26 mouse cellular contexts compared by ENCODE assay signal in genomic region chr4:63675128-63675527, GRCm38 (mm10). TPM values are rescaled to one million over a fixed set of nuclear protein-coding genes. Genes with fewer than 3 reads are reported as not detected.
DNase-seq lines count a peak whose midpoint lies in the region; ATAC-seq lines count a peak whose summit lies in the region.
"Had no signal": no experiment of that assay in that cellular context is flagged by ENCODE, and none has a peak within 500 bp of the region (broad histone marks: within the 10 kb centered on the region; RNA-seq: fewer than 3 reads in every experiment).

No protein-coding gene starts in this region.

- peak; percentile 82 for ATAC-seq in common myeloid progenitor, adult 5-6 weeks (replicated peaks; ENCODE audit: low read depth, poor library complexity, severe bottlenecking)
- peak; percentile 54 for ATAC-seq in megakaryocyte, adult 5-6 weeks (ENCODE audit: poor library complexity, severe bottlenecking)
- no peak for ATAC-seq in erythroblast, adult 5-6 weeks (replicated peaks; ENCODE audit: low FRiP score, poor library complexity, severe bottlenecking)
- ATAC-seq: CD4-positive, CD25-positive, alpha-beta regulatory T cell, adult 4 months; forebrain, embryonic 13.5 days; forebrain, embryonic 16.5 days; intestine, postnatal 0 days; Patski had no signal

- DNase-seq in heart, adult 11 months: peak; percentile 18
- no peak for DNase-seq in heart, adult 9 months (ENCODE audit: low spot score in 2 of 2)
- no peak for DNase-seq in B cell, adult 2 months
- DNase-seq: adrenal gland, adult 2 months; adrenal gland, postnatal 14 days; cerebellum, adult 11 months; cerebellum, adult 2 months; cerebellum, adult 9-11 months; cerebellum, postnatal 25 days; embryo, embryonic 11 days; gastrocnemius, postnatal 10 days; gastrocnemius, postnatal 36 days; heart, adult 18-20 months; heart, postnatal 14 days; heart, postnatal 4 days had no signal

RNA-seq across cellular contexts. Expression of gene Gm11214, which starts 11.9 kb away (rescaled TPM):
- not detected in 2 replicates for total RNA-seq in common myeloid progenitor, adult 5-6 weeks (2017)
- not detected in 2 replicates for total RNA-seq in megakaryocyte, adult 5-6 weeks (2015)
- not detected in 2 replicates for total RNA-seq in megakaryocyte, adult 5-6 weeks (2017)
- not detected in 2 replicates for total RNA-seq in erythroblast, adult 5-6 weeks (2015; ENCODE audit: low replicate concordance)
- not detected in 2 replicates for total RNA-seq in erythroblast, adult 5-6 weeks (2017; ENCODE audit: low replicate concordance)
- total RNA-seq: adrenal gland, adult 2 months; adrenal gland, postnatal 14 days; adrenal gland, postnatal 4 days; ES-E14; gastrocnemius, adult 18-20 months; gastrocnemius, postnatal 10 days; gastrocnemius, postnatal 36 days; heart, adult 18-20 months; heart, postnatal 14 days; heart, postnatal 4 days had no signal

RNA-seq across cellular contexts. Expression of gene Tex48, which starts 52.9 kb away (rescaled TPM):
- total RNA-seq in common myeloid progenitor, adult 5-6 weeks (2017): not detected in 2 replicates
- total RNA-seq in megakaryocyte, adult 5-6 weeks (2015): not detected in 2 replicates
- not detected in 2 replicates for total RNA-seq in megakaryocyte, adult 5-6 weeks (2017)
- total RNA-seq in erythroblast, adult 5-6 weeks (2015; ENCODE audit: low replicate concordance): not detected in 2 replicates
- total RNA-seq in erythroblast, adult 5-6 weeks (2017; ENCODE audit: low replicate concordance): not detected in 2 replicates
- total RNA-seq: adrenal gland, adult 2 months; adrenal gland, postnatal 14 days; adrenal gland, postnatal 4 days; ES-E14; gastrocnemius, adult 18-20 months; gastrocnemius, postnatal 10 days; gastrocnemius, postnatal 36 days; heart, adult 18-20 months; heart, postnatal 14 days; heart, postnatal 4 days had no signal
